Mouse (Mus musculus) hindbrain, embryonic 14.5 days (tissue): Measurements from ENCODE around the gene Apoc4. TPM values are rescaled to one million over a fixed set of nuclear protein-coding genes. Genes with fewer than 3 reads are reported as not detected.

Source experiments
- ATAC-seq: fragments of 200-750 bp; cut with Nextera tagmentation; 2 replicates; pipeline ENCODE4 v1.8.0; 2017; ENCODE audit warnings: moderate number of reproducible peaks, mild to moderate bottlenecking, moderate TSS enrichment, moderate library complexity; ENCODE audit not compliant: low FRiP score
- DNase-seq: peaks from one replicate; pipeline ENCODE4 v3.0.0-alpha.2; 2015; ENCODE audit warnings: low spot score
- H3K27ac ChIP-seq: fragments of 300-500 bp; sonication (generic); 2 replicates; pipeline ENCODE4 v1.5.1; 2014; ENCODE audit warnings: mild to moderate bottlenecking, moderate library complexity
- H3K27me3 ChIP-seq: fragments of 300-500 bp; sonication (generic); 2 replicates; pipeline ENCODE4 v1.6.1; 2014; ENCODE audit warnings: mild to moderate bottlenecking, low read length, mixed read lengths; ENCODE audit not compliant: control insufficient read depth, insufficient read depth
- H3K36me3 ChIP-seq: fragments of 300-500 bp; sonication (generic); replicated peaks from 2 replicates; pipeline ENCODE4 v1.6.1; 2014; ENCODE audit not compliant: control insufficient read depth, insufficient read depth
- H3K4me1 ChIP-seq: fragments of 300-500 bp; sonication (generic); replicated peaks from 2 replicates; pipeline ENCODE4 v1.6.1; 2014; ENCODE audit warnings: antibody characterized with exemption, low read length, mixed read lengths; ENCODE audit not compliant: control insufficient read depth, insufficient read depth
- H3K4me2 ChIP-seq: fragments of 300-500 bp; sonication (generic); replicated peaks from 2 replicates; pipeline ENCODE4 v1.6.1; 2014; ENCODE audit warnings: mild to moderate bottlenecking, moderate library complexity
- H3K4me3 ChIP-seq: fragments of 300-500 bp; sonication (generic); replicated peaks from 2 replicates; pipeline ENCODE4 v1.5.1; 2014; ENCODE audit warnings: mild to moderate bottlenecking, low read length
- H3K9ac ChIP-seq: fragments of 300-500 bp; sonication (generic); 2 replicates; pipeline ENCODE4 v1.6.1; 2014
- H3K9me3 ChIP-seq: fragments of 300-500 bp; sonication (generic); 2 replicates; pipeline ENCODE4 v1.6.1; 2016; ENCODE audit warnings: low read length; ENCODE audit not compliant: control insufficient read depth
- WGBS: fragments of 180-500 bp; shearing (Covaris S2); extraction: QIAGEN DNeasy Blood & Tissue Kit; methylation state at CpG from one replicate; pipeline ENCODE4 v1.1.7; 2014; 5-methylcytosine and 5-hydroxymethylcytosine counted together
- polyA plus RNA-seq: library from polyadenylated mRNA; unstranded; fragments of >200 nt; fragmentation: Nextera tagmentation; extraction: Ambion mirVana; gene quantifications from 2 replicates; pipeline ENCODE4 v1.2.1, GENCODE M21; 2014

Gene Apoc4
- polyA plus RNA-seq, 1 experiment from 2014 or later: not detected

DNA sequence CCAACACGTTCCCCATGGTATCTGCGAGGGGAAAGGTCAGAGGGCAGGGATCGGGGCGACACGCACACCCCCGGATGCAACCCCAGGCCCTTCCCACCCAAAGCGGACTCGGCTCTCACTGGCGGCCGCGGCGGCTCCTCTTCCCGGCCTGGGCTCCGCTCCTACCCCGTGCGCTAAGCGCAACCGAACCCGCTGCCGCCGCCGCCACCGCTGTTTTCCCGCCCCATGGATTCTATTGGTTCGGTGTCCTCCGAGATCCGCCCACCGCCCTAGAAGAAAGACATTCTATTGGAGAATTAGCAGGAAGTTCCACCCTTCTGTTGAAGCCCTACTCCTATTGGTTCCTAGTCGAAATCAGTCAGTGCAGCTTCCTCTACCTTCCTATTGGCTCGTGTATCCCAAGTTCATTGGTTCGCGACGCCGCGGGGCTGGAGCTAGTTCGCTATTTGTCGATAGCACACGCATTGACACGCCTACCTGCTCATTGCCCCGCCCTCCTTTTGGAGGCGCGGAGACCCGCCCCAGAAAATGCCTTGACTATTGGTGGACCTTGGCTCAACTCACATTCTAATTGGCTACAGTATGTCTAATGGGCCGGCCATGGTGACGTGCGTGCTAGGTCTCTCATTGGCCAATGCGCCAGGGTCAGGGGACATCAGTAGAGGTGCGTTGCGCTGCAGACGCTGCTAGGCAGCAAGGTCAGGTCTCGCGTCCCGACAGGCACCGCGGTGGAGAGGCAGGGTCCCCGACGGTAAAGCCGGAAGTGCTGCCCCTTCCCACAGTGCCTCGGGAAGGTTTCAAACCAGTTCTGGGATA, 34.2 kb upstream of the Apoc4 start, which contains the start of gene Tomm40:
Gene Tomm40 (minus strand): TSS at position 200 of the 816 bp plus-strand sequence.
- peak within 1 kb of the TSS; percentile 72 for H3K4me2 ChIP-seq
- peak within 1 kb of the TSS; percentile 81 for H3K9ac ChIP-seq
- DNase-seq: peak; percentile 99
- no peaks in the 10 kb centered on the region for H3K27me3 ChIP-seq
- WGBS: under 1% methylated on average over 53 of the region's 59 CpGs
- peaks cover 21% of the 10 kb centered on the region for H3K4me1 ChIP-seq
- H3K36me3 ChIP-seq: peaks cover 25% of the 10 kb centered on the region
- peak within 1 kb of the TSS; percentile 92 for H3K27ac ChIP-seq
- peak; percentile 99 for ATAC-seq
- peak within 1 kb of the TSS; percentile 61 for H3K4me3 ChIP-seq
- H3K9me3 ChIP-seq: peaks cover under 1% of the 10 kb centered on the region; the same call in 1 of the 2 replicates

DNA sequence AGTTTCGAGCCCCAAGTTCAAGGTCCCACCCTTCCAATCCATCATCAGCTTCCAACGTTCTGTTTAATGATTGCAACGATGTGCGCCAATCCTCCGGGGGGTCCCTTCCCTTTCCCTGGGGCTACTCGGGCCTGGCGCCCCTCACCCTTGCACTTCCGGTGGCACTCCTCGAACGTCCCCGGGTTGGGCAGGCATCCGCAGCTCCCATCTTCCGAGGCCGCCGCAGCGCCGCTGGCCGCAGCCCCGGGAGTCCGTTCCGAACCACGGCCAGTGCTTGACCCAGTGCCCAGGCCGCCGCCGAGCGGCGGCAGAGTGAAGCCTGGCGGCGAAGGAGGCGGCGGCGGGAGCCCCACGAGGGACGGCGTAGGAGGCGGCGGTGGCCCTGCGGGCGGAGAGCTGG, 33.6 kb upstream of the Apoc4 start:
- under 1% methylated on average over 37 of the region's 39 CpGs for WGBS
- no peaks in the 10 kb centered on the region for H3K27me3 ChIP-seq

DNA sequence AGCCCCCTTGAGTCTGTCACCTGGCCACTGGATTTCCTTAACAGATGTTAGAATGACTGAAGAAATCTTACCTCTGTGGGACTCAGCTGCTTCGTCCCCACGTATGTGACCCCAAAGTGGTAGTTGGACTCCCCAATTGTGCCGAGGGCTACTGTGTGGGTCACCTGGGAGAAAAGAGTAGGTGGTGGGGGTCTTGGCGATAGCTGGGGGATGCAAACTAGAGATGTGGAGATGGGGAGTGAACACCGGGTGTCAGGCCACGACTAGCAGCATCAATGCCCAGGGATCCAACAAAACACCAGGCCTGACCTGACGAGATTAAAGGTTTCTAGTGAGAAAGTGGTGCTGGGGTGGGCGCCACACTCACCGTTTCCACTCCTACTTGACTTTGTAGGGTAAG, 32.3 kb upstream of the Apoc4 start:
- H3K9ac ChIP-seq: no peak overlapping the region
- H3K4me1 ChIP-seq: peaks cover 21% of the 10 kb centered on the region
- H3K9me3 ChIP-seq: no peaks in the 10 kb centered on the region
- no peak overlapping the region for H3K4me3 ChIP-seq
- WGBS: 88% methylated on average over 9 of the region's 9 CpGs
- DNase-seq (no peak), ATAC-seq (no peak)
- peaks cover 40% of the 10 kb centered on the region for H3K36me3 ChIP-seq
- no peak overlapping the region for H3K27ac ChIP-seq
- H3K4me2 ChIP-seq: no peak overlapping the region; the same call in 1 of the 2 replicates
- no peaks in the 10 kb centered on the region for H3K27me3 ChIP-seq

More for the DNA sequence above, 33.6 kb upstream of the Apoc4 start:
- H3K4me2 ChIP-seq: peak overlapping the region; percentile 72
- H3K9ac ChIP-seq: peak overlapping the region; percentile 81
- no peaks in the 10 kb centered on the region for H3K9me3 ChIP-seq
- ATAC-seq (no peak), DNase-seq (no peak)
- H3K27ac ChIP-seq: peak overlapping the region; percentile 63
- H3K4me1 ChIP-seq: peaks cover 21% of the 10 kb centered on the region
- H3K36me3 ChIP-seq: peaks cover 28% of the 10 kb centered on the region
- H3K4me3 ChIP-seq: peak overlapping the region; percentile 61

DNA sequence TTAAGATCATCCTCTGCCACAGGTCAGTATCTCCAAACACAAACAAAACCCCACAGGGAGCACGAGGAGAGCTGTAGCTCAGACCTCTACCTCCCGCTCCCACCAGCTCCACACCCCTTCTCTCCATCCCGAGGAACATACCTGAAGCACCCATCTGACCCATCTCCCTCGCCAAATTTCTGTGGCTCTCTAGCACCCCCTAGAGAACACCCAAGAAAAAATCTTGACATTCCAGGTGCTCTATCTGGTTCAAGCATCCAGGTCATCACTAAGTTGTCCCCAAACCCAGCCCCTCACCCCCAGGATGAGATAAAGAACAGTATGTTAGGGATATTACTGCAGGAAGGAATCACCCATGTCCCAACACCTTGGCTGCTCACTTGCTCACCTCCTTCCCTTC, 31.9 kb upstream of the Apoc4 start:
- Histone ChIP-seq H3K27ac (no peak overlapping the region), H3K9me3 (no peaks in the 10 kb centered on the region), H3K4me1 (peaks cover 21% of the 10 kb centered on the region), H3K4me2 (no peak overlapping the region), H3K9ac (no peak overlapping the region), H3K4me3 (no peak overlapping the region), H3K36me3 (peaks cover 42% of the 10 kb centered on the region), H3K27me3 (no peaks in the 10 kb centered on the region)
- DNase-seq: no peak
- ATAC-seq: no peak
- 60% methylated on average over 4 of the region's 4 CpGs for WGBS

DNA sequence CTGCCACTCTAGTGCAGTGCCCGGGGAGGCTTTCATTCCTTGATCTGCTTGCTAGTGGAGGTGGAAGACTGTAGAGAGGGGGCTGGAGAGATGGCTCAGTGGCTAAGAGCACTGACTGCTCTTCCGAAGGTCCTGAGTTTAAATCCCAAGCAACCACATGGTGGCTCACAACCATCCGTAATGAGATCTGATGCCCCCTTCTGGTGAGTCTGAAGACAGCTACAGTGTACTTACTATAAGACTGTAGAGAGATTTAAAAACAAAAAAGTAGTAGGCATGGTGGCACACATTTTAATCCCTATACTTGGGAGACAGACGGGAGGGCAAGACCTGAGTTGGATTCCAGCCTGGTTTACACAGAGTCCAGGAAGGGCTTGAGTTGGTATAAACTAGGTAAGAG, 31.1 kb upstream of the Apoc4 start:
- no peaks in the 10 kb centered on the region for H3K27me3 ChIP-seq
- H3K4me1 ChIP-seq: peaks cover 21% of the 10 kb centered on the region
- no peaks in the 10 kb centered on the region for H3K9me3 ChIP-seq
- WGBS: 82% methylated on average over 4 of the region's 4 CpGs
- DNase-seq: no peak
- no peak overlapping the region for H3K27ac ChIP-seq
- H3K4me2 ChIP-seq: no peak overlapping the region
- no peak for ATAC-seq
- peaks cover 50% of the 10 kb centered on the region for H3K36me3 ChIP-seq
- H3K4me3 ChIP-seq: no peak overlapping the region
- H3K9ac ChIP-seq: no peak overlapping the region

DNA sequence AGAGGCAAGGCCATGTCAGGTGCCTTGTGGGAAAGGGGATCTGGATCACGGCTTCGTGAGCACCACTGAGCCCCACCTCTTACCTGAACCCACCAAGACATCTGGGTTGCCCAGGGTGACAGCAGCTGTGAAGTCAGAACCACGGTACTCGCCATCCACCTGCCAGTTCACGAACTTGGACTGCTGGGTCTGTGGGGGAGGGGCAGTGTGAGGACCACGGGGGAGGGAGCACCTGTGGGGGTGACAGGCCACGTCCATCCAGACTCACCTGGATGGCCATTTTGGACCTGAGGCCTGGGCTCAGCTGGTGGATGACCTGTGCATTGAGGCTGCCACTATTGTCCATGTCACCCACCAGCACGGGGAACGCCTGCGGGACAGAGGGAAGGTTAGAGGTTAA, 29.4 kb upstream of the Apoc4 start:
- Histone ChIP-seq H3K27me3 (no peaks in the 10 kb centered on the region), H3K27ac (no peak overlapping the region), H3K9ac (no peak overlapping the region), H3K36me3 (peaks cover 52% of the 10 kb centered on the region), H3K4me3 (no peak overlapping the region), H3K4me2 (no peak overlapping the region), H3K9me3 (no peaks in the 10 kb centered on the region), H3K4me1 (peaks cover 14% of the 10 kb centered on the region)
- 95% methylated on average over 10 of the region's 10 CpGs for WGBS
- no peak for DNase-seq
- no peak for ATAC-seq

DNA sequence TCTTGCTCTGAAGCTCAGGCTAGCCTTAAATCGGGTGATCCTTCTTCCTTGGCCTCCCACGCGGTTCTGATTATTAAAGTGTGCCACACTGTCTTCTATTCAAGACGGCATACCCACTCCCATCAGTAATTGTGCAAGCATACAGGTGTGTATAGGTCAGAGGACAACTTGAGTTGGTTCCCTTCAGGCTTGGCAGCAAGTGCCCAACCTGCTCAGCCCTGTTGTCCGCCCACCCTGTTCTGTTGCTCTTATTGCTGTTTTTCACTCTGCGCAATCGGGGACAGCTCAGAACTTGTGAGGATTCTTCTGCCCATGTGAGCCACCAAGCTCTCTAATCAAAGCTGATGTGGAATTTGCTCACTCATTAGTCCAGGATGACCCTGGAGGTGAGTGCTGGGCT, 24.0 kb upstream of the Apoc4 start:
- Histone ChIP-seq H3K9ac (no peak overlapping the region), H3K4me3 (no peak overlapping the region), H3K36me3 (peaks cover 58% of the 10 kb centered on the region), H3K4me1 (no peaks in the 10 kb centered on the region), H3K27ac (no peak overlapping the region), H3K9me3 (no peaks in the 10 kb centered on the region), H3K27me3 (no peaks in the 10 kb centered on the region), H3K4me2 (no peak overlapping the region)
- DNase-seq (no peak), ATAC-seq (no peak)
- WGBS: 97% methylated on average over 7 of the region's 7 CpGs

DNA sequence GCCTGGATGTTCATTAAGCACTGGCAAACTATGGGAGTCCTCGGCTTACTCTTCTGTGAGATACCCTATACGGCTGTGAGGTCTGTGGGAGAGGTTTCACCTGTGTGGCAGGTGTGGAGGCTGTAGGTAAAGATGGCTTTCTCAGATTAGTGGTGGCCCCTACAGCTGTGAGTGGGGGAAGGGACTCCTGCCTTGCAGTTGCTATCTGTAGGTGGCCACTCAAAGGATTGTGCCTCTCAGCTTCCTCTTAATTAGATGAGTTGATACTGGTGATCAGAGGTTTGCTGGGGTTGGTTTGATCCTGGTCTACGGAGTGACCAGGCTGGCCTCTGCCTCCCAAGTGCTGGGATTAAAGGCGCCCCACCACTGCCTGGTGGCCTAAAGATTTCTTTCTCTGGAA, 23.2 kb upstream of the Apoc4 start:
- 96% methylated on average over 4 of the region's 4 CpGs for WGBS
- H3K4me2 ChIP-seq: no peak overlapping the region
- no peak for DNase-seq
- H3K27ac ChIP-seq: no peak overlapping the region
- no peak overlapping the region for H3K4me3 ChIP-seq
- no peak for ATAC-seq
- H3K36me3 ChIP-seq: peaks cover 54% of the 10 kb centered on the region
- H3K4me1 ChIP-seq: peaks cover 2% of the 10 kb centered on the region; the same call in 1 of the 2 replicates
- H3K9me3 ChIP-seq: no peaks in the 10 kb centered on the region
- no peak overlapping the region for H3K9ac ChIP-seq
- no peaks in the 10 kb centered on the region for H3K27me3 ChIP-seq

DNA sequence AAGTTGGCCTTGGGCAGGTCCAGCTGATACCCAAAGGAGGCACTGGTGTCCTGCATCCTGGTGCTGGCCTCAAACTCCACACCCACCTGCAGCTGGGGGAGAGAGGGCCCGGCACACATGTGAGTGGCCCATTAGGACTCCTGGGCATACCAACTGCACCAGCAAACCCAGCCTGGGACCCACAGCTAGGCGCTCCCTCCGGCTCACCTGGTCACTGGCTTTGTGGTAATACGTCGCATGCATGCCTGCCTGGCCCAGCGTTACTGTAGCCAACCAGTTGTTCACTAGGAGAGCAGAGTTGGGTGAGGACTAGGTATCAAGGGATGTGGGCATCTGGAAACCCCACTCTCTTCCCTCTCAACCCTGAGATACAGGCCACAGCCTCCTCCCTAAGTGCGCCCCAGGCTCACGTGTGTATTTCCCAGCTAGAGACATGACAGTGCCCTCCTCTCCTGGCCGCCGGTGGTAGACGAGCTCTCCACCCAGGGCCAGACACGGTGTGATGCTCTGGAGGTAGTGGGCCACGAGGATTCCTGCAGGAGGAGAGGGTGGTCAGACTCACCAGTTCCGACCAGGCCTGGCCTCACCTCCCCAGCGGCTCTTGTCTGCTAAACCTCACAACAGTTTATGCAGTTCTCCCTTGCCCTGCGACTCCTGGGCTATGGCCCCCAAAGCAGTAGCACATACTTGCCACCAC, 21.7 kb upstream of the Apoc4 start:
- DNase-seq: no peak
- no peak overlapping the region for H3K9ac ChIP-seq
- no peak overlapping the region for H3K4me3 ChIP-seq

More for the DNA sequence above, 21.7 kb upstream of the Apoc4 start:
- no peak overlapping the region for H3K27ac ChIP-seq
- no peaks in the 10 kb centered on the region for H3K27me3 ChIP-seq
- ATAC-seq: no peak
- 94% methylated on average over 16 of the region's 16 CpGs for WGBS
- H3K4me2 ChIP-seq: no peak overlapping the region
- peaks cover 16% of the 10 kb centered on the region for H3K4me1 ChIP-seq
- H3K9me3 ChIP-seq: no peaks in the 10 kb centered on the region
- peaks cover 42% of the 10 kb centered on the region for H3K36me3 ChIP-seq
